Mouse (Mus musculus) MEL (cell line): ENCODE measurements around the gene Rasgrp1. TPM values are rescaled to one million over a fixed set of nuclear protein-coding genes. Genes with fewer than 3 reads are reported as not detected.

Source experiments
- DNase-seq: peaks from one replicate; pipeline ENCODE4 v3.0.0; 2011; ENCODE audit warnings: low read depth, low spot score
- H3K27ac ChIP-seq: 2 replicates; pipeline ENCODE4 v1.5.1; 2012; ENCODE audit warnings: low read depth, mild to moderate bottlenecking, control low read depth, low read length, moderate library complexity; ENCODE audit not compliant: control insufficient read depth
- H3K27me3 ChIP-seq, 2 experiments: fragments of 150-350 bp in 1 of 2; sonication (generic) in 1 of 2; 2 replicates each; pipeline ENCODE4 v1.6.1; 2012; ENCODE audit warnings: low read length in 2 of 2, mild to moderate bottlenecking in 2 of 2, improper control_type of control experiment in 1 of 2, moderate library complexity in 1 of 2; ENCODE audit not compliant: insufficient read depth in 2 of 2, control insufficient read depth in 1 of 2
- H3K36me3 ChIP-seq, 2 experiments: 2 replicates each; pipeline ENCODE4 v1.6.1; 2012 to 2014; ENCODE audit warnings: low read length in 2 of 2, improper control_type of control experiment in 1 of 2, inconsistent platforms in 1 of 2, mild to moderate bottlenecking in 1 of 2; ENCODE audit not compliant: insufficient read depth in 2 of 2, control insufficient read depth in 1 of 2
- H3K4me1 ChIP-seq, 2 experiments: fragments of 150-350 bp in 1 of 2; sonication (generic) in 1 of 2; 2 replicates each; pipeline ENCODE4 v1.6.1; 2012; ENCODE audit warnings: low read length in 2 of 2, improper control_type of control experiment in 1 of 2, mild to moderate bottlenecking in 1 of 2; ENCODE audit not compliant: insufficient read depth in 2 of 2, control insufficient read depth in 1 of 2
- H3K4me3 ChIP-seq, 2 experiments: fragments of 150-350 bp in 1 of 2; sonication (generic) in 1 of 2; 2 replicates each; pipeline ENCODE4 v1.5.1; 2012; ENCODE audit warnings: low read depth in 2 of 2, low read length in 2 of 2, mild to moderate bottlenecking in 2 of 2, moderate library complexity in 2 of 2, control low read depth in 1 of 2, improper control_type of control experiment in 1 of 2; ENCODE audit not compliant: control insufficient read depth in 1 of 2, insufficient read depth in 1 of 2
- H3K79me2 ChIP-seq: 2 replicates; pipeline ENCODE4 v1.6.1; 2012; ENCODE audit warnings: mild to moderate bottlenecking, low read length, moderate library complexity; ENCODE audit not compliant: control insufficient read depth, poor library complexity, insufficient read depth
- H3K9ac ChIP-seq: 2 replicates; pipeline ENCODE4 v1.6.1; 2012; ENCODE audit warnings: low read depth, mild to moderate bottlenecking, control low read depth, low read length, moderate library complexity; ENCODE audit not compliant: control insufficient read depth, poor library complexity, severe bottlenecking
- H3K9me3 ChIP-seq: fragments of 150-350 bp; sonication (generic); replicated peaks from 2 replicates; pipeline ENCODE4 v1.6.1; 2012; ENCODE audit warnings: mild to moderate bottlenecking, low read length, improper control_type of control experiment, moderate library complexity; ENCODE audit not compliant: insufficient read depth
- CHD2 ChIP-seq: IDR thresholded peaks from 2 replicates; pipeline ENCODE4 v1.6.1; 2011; ENCODE audit warnings: low read length, improper control_type of control experiment
- GABPA ChIP-seq: IDR thresholded peaks from 2 replicates; pipeline ENCODE4 v1.6.1; 2012; ENCODE audit warnings: low read depth, mild to moderate bottlenecking, inconsistent platforms, low read length, improper control_type of control experiment, moderate library complexity
- GATA1 ChIP-seq: IDR thresholded peaks from 2 replicates; pipeline ENCODE4 v1.6.1; 2011; ENCODE audit warnings: low read depth, low read length, improper control_type of control experiment
- HCFC1 ChIP-seq: IDR thresholded peaks from 2 replicates; pipeline ENCODE4 v1.6.1; 2012; ENCODE audit warnings: low read depth, mild to moderate bottlenecking, inconsistent platforms, low read length, improper control_type of control experiment, moderate library complexity
- KAT2A ChIP-seq: conservative IDR thresholded peaks from 2 replicates; pipeline ENCODE4 v1.6.1; 2012; ENCODE audit warnings: low read depth, low read length, improper control_type of control experiment, inconsistent platforms
- MAFK ChIP-seq: IDR thresholded peaks from 2 replicates; pipeline ENCODE4 v1.6.1; 2011; ENCODE audit warnings: low read depth, mild to moderate bottlenecking, low read length, improper control_type of control experiment, borderline replicate concordance
- MAX ChIP-seq: IDR thresholded peaks from 2 replicates; pipeline ENCODE4 v1.6.1; 2011; ENCODE audit warnings: low read length, improper control_type of control experiment
- MAZ ChIP-seq: IDR thresholded peaks from 2 replicates; pipeline ENCODE4 v1.6.1; 2012; ENCODE audit warnings: low read depth, mild to moderate bottlenecking, inconsistent platforms, low read length, improper control_type of control experiment
- MEF2A ChIP-seq: IDR thresholded peaks from 2 replicates; pipeline ENCODE4 v1.6.1; 2014; ENCODE audit warnings: low read depth, mild to moderate bottlenecking, inconsistent platforms, low read length, improper control_type of control experiment; ENCODE audit not compliant: poor library complexity, insufficient replicate concordance, severe bottlenecking; ENCODE audit errors: extremely low read depth
- MXI1 ChIP-seq: IDR thresholded peaks from 2 replicates; pipeline ENCODE4 v1.6.1; 2011; ENCODE audit warnings: mild to moderate bottlenecking, low read depth, low read length, improper control_type of control experiment
- MYB ChIP-seq: IDR thresholded peaks from 2 replicates; pipeline ENCODE4 v1.6.1; 2011; ENCODE audit warnings: mild to moderate bottlenecking, low read depth, low read length, improper control_type of control experiment
- NELFE ChIP-seq: IDR thresholded peaks from 2 replicates; pipeline ENCODE4 v1.6.1; 2011; ENCODE audit warnings: low read depth, low read length, improper control_type of control experiment
- POLR2A ChIP-seq, 2 experiments: IDR thresholded peaks; 2 replicates each; pipeline ENCODE4 v1.6.1; 2011 to 2012; ENCODE audit warnings: low read length in 2 of 2, mild to moderate bottlenecking in 2 of 2, control low read depth in 1 of 2, improper control_type of control experiment in 1 of 2, low read depth in 1 of 2, moderate library complexity in 1 of 2; ENCODE audit not compliant: control insufficient read depth in 1 of 2, insufficient read depth in 1 of 2, poor library complexity in 1 of 2
- POLR2AphosphoS2 ChIP-seq: IDR thresholded peaks from 2 replicates; pipeline ENCODE4 v1.6.1; 2011; ENCODE audit warnings: low read length, improper control_type of control experiment
- RAD21 ChIP-seq: IDR thresholded peaks from 2 replicates; pipeline ENCODE4 v1.6.1; 2011; ENCODE audit warnings: mild to moderate bottlenecking, low read depth, low read length, improper control_type of control experiment
- RCOR1 ChIP-seq: IDR thresholded peaks from 2 replicates; pipeline ENCODE4 v1.6.1; 2012; ENCODE audit warnings: low read depth, mild to moderate bottlenecking, inconsistent platforms, low read length, improper control_type of control experiment
- SIN3A ChIP-seq: IDR thresholded peaks from 2 replicates; pipeline ENCODE4 v1.6.1; 2012; ENCODE audit warnings: low read length, improper control_type of control experiment, inconsistent platforms
- SMC3 ChIP-seq: IDR thresholded peaks from 2 replicates; pipeline ENCODE4 v1.6.1; 2011; ENCODE audit warnings: low read depth, low read length, improper control_type of control experiment
- TAL1 ChIP-seq: IDR thresholded peaks from 2 replicates; pipeline ENCODE4 v1.6.1; 2012; ENCODE audit warnings: mild to moderate bottlenecking, inconsistent platforms, low read length, moderate library complexity, mixed read lengths
- TBP ChIP-seq: IDR thresholded peaks from 2 replicates; pipeline ENCODE4 v1.8.0; 2011; ENCODE audit warnings: low read depth, low read length, improper control_type of control experiment
- UBTF ChIP-seq: IDR thresholded peaks from 2 replicates; pipeline ENCODE4 v1.6.1; 2012; ENCODE audit warnings: low read depth, mild to moderate bottlenecking, inconsistent platforms, low read length, improper control_type of control experiment, moderate library complexity, borderline replicate concordance; ENCODE audit not compliant: insufficient read depth
- USF1 ChIP-seq: IDR thresholded peaks from 2 replicates; pipeline ENCODE4 v1.6.1; 2014; ENCODE audit warnings: low read depth, mild to moderate bottlenecking, inconsistent platforms, low read length, improper control_type of control experiment, moderate library complexity
- ZMIZ1 ChIP-seq: IDR thresholded peaks from 2 replicates; pipeline ENCODE4 v1.6.1; 2012; ENCODE audit warnings: low read depth, mild to moderate bottlenecking, inconsistent platforms, low read length, improper control_type of control experiment, moderate library complexity
- ZNF384 ChIP-seq: IDR thresholded peaks from 2 replicates; pipeline ENCODE4 v1.6.1; 2012; ENCODE audit warnings: low read depth, mild to moderate bottlenecking, inconsistent platforms, low read length, improper control_type of control experiment
- polyA plus RNA-seq, 2 experiments: library from polyadenylated mRNA; stranded (reverse) in 1 of 2; unstranded in 1 of 2; fragments of >175 nt in 1 of 2; fragments of >200 nt in 1 of 2; gene quantifications; 2 replicates each; pipeline versions ENCODE4 v1.2.1 to v1.2.4; 2012; ENCODE audit warnings: low replicate concordance in 2 of 2, low read depth in 1 of 2; ENCODE audit not compliant: insufficient read length in 2 of 2, insufficient read depth in 1 of 2, missing spikeins in 1 of 2
- total RNA-seq: library from RNA; depleted of rRNA; stranded (reverse); fragments of 300-350 nt; gene quantifications from 2 replicates; pipeline ENCODE4 v1.2.3, GENCODE M21; 2012

Gene Rasgrp1
- total and polyA plus RNA-seq, 3 experiments: not detected

DNA sequence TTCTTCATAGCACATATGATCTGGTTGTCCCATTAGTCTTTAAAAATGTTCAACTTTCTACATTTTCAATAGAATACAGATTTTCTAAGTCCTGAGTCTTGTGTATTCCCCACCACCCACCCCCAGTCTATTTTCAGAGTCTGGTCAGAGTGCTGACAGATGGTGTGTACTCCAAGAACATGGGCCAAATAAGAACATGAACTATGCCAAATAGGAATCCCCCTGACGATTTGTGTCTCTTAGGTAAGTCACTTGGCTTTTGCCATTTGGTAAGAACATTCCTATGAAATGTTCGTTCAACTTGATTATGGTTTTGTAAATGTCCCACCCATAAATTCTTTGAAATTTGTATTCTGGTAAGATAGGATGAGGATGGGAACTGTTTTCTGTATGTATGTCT, 33.8 kb downstream of the Rasgrp1 start:
- H3K9me3 ChIP-seq: no peaks in the 10 kb centered on the region
- H3K9ac ChIP-seq: no peak overlapping the region
- DNase-seq: no peak
- H3K79me2 ChIP-seq: no peaks in the 10 kb centered on the region
- no peak overlapping the region for H3K27ac ChIP-seq
- no peaks in the 10 kb centered on the region for H3K27me3 ChIP-seq
- no peaks in the 10 kb centered on the region for H3K36me3 ChIP-seq
- no peaks in the 10 kb centered on the region for H3K4me1 ChIP-seq
- H3K4me3 ChIP-seq: no peak overlapping the region
- TF ChIP-seq HCFC1: no peak
- TF ChIP-seq MYB: no peak
- TF ChIP-seq RCOR1: no peak
- no peak for TF ChIP-seq NELFE
- TF ChIP-seq ZMIZ1: no peak
- TF ChIP-seq TAL1: no peak
- TF ChIP-seq MEF2A: no peak
- no peak for TF ChIP-seq GATA1
- TF ChIP-seq UBTF: no peak
- TF ChIP-seq ZNF384: no peak
- no peak for TF ChIP-seq MAX
- no peak for TF ChIP-seq MAFK
- no peak for TF ChIP-seq CHD2
- no peak for TF ChIP-seq USF1
- TF ChIP-seq, all 39 proteins: peak for 0

GRCm38 (mm10) chr2:117307959-117308358, 34.8 kb downstream of the Rasgrp1 start:
- H3K9ac ChIP-seq: no peak overlapping the region
- H3K4me3 ChIP-seq: no peak overlapping the region
- TF ChIP-seq POLR2A (IDR thresholded peaks at IDR 0.05; ENCODE audit: control insufficient read depth in 1 of 2, insufficient read depth in 1 of 2, low read depth in 1 of 2, low read length in 2 of 2, poor library complexity in 1 of 2) (no peak), MAX (no peak), ZMIZ1 (no peak), GABPA (no peak), ZNF384 (no peak), SIN3A (no peak), TBP (no peak), USF1 (no peak), POLR2AphosphoS2 (no peak), KAT2A (no peak), MAZ (no peak), RAD21 (no peak), MXI1 (no peak), SMC3 (no peak), GATA1 (no peak)

More at GRCm38 (mm10) chr2:117307959-117308358, 34.8 kb downstream of the Rasgrp1 start:
- Histone ChIP-seq H3K9me3 (no peaks in the 10 kb centered on the region), H3K36me3 (no peaks in the 10 kb centered on the region), H3K79me2 (no peaks in the 10 kb centered on the region), H3K27ac (no peak overlapping the region), H3K27me3 (no peaks in the 10 kb centered on the region), H3K4me1 (no peaks in the 10 kb centered on the region)
- DNase-seq: no peak
